Mouse (Mus musculus) spleen, postnatal 4 days (tissue): ENCODE results near the gene Olfr1415.
"Not testable (repeated sequence)": the region's sequence is repeated elsewhere in the genome, so short reads cannot be mapped to it uniquely, and the experiment has no call there.

Source experiments
- DNase-seq, 2 experiments: peaks; one replicate each; pipeline ENCODE4 v3.0.0; 2022; ENCODE audit warnings: low spot score in 2 of 2

The Olfr1415 gene

GRCm38 (mm10) chr1:92496001-92496400, at the start of gene Olfr1415:
TSS of gene Olfr1415 (minus strand) at chr1:92496101.
- DNase-seq = no peak

GRCm38 (mm10) chr1:92539071-92539470, 43.2 kb upstream of the Olfr1415 start:
- DNase-seq = no peak

- DNase-seq = no peak
Observed at GRCm38 (mm10) chr1:92536972-92537371, 41.1 kb upstream of the Olfr1415 start.

GRCm38 (mm10) chr1:92523764-92524163, 27.9 kb upstream of the Olfr1415 start:
- DNase-seq = no peak

- DNase-seq = no peak
Observed at GRCm38 (mm10) chr1:92521376-92521775, 25.5 kb upstream of the Olfr1415 start.

- no peak for DNase-seq
Observed at GRCm38 (mm10) chr1:92519046-92519445, 23.1 kb upstream of the Olfr1415 start.

GRCm38 (mm10) chr1:92518561-92518960, 22.7 kb upstream of the Olfr1415 start, which contains the start of gene Olfr1414:
TSS of gene Olfr1414 (minus strand) at chr1:92518661.
- DNase-seq = no peak

GRCm38 (mm10) chr1:92515390-92515789, 19.5 kb upstream of the Olfr1415 start:
- DNase-seq = no peak

GRCm38 (mm10) chr1:92511646-92512045, 15.7 kb upstream of the Olfr1415 start:
- not testable (repeated sequence) for DNase-seq

- no peak for DNase-seq
Observed at GRCm38 (mm10) chr1:92485013-92485412, 10.9 kb downstream of the Olfr1415 start, which contains the start of gene Olfr1416. TSS of gene Olfr1416 (minus strand) at chr1:92485113.

GRCm38 (mm10) chr1:92474066-92474578, 21.8 kb downstream of the Olfr1415 start:
- DNase-seq = no peak

GRCm38 (mm10) chr1:92473165-92474041, 22.5 kb downstream of the Olfr1415 start, which contains the start of gene Ndufa10:
TSS of gene Ndufa10 (minus strand) at chr1:92473860.
- peak; percentile 95 to 99 for DNase-seq

- no peak for DNase-seq
Observed at GRCm38 (mm10) chr1:92468891-92469290, 27.0 kb downstream of the Olfr1415 start.

GRCm38 (mm10) chr1:92458416-92458815, 37.5 kb downstream of the Olfr1415 start:
- DNase-seq = no peak

GRCm38 (mm10) chr1:92457758-92458157, 38.1 kb downstream of the Olfr1415 start:
- no peak for DNase-seq

GRCm38 (mm10) chr1:92453751-92454445, 42.0 kb downstream of the Olfr1415 start:
- DNase-seq = no peak

- DNase-seq = no peak
Observed at GRCm38 (mm10) chr1:92448293-92448692, 47.6 kb downstream of the Olfr1415 start.

GRCm38 (mm10) chr1:92441453-92442063, 54.3 kb downstream of the Olfr1415 start:
- no peak for DNase-seq

GRCm38 (mm10) chr1:92440066-92440750, 55.7 kb downstream of the Olfr1415 start:
- DNase-seq = no peak
